Mouse (Mus musculus) gastrocnemius, adult 2 months (tissue): ENCODE data around the gene Tulp1. TPM values are rescaled to one million over a fixed set of nuclear protein-coding genes. Genes with fewer than 3 reads are reported as not detected.
A peak's percentile ranks its signal among the peaks of the same experiment; 100 is the strongest.
"Not testable (repeated sequence)": the region's sequence is repeated elsewhere in the genome, so short reads cannot be mapped to it uniquely, and the experiment has no call there.

Experiments
- DNase-seq: peaks from one replicate; pipeline ENCODE4 v3.0.0; 2022
- H3K27ac ChIP-seq: fragments of 200-600 bp; 2 replicates; pipeline ENCODE4 v1.8.1; 2022; ENCODE audit warnings: mild to moderate bottlenecking
- H3K4me3 ChIP-seq: fragments of 200-600 bp; 2 replicates; pipeline ENCODE4 v1.8.1; 2022; ENCODE audit warnings: mild to moderate bottlenecking, moderate library complexity
- CTCF ChIP-seq: fragments of 200-600 bp; IDR thresholded peaks from 2 replicates; pipeline ENCODE4 v1.8.1; 2022; ENCODE audit warnings: antibody characterized with exemption, mild to moderate bottlenecking, moderate library complexity
- intact Hi-C: fragments of 180-260 bp; cut with DNase I; formaldehyde crosslinking; loops from one replicate; pipeline ENCODE4 v1.15.1; 2025
- total RNA-seq, 2 experiments: library from RNA; stranded (reverse); gene quantifications; 2 replicates each; pipeline ENCODE4 v1.2.3; 2021

Gene Tulp1
- total RNA-seq, 2 experiments from 2014 or later: not detected

- intact Hi-C loops: no loop called here
- Histone ChIP-seq H3K4me3 (peak overlapping the region; percentile 30), H3K27ac (peak overlapping the region; percentile 57)
- DNase-seq: no peak
- no peak for TF ChIP-seq CTCF
These were observed 19.1 kb downstream of the Tulp1 start for GRCm38 (mm10) chr17:28345882-28346281.

DNA sequence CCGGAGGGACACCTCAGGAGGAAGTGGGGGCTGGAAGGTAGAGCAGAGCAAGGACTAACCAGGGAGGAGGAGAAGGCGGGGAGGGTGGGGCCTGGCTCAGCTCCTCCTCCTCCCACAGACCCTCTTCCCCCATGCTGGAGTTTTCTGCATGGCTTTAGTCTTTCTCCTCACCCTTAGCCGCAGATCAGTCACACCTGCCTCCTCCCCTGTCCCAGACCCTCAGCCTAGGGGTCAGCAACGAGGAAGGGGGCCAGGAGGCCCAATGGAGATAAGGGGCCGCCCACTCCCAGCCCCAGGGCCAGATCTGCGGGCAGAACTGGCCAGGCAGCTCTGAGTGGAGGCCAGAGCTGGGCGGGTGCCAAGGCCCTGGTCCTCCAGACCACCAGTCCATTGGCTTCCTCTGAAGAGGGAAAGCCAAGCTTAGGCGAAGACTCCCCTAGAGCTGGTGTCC lies 19.7 kb downstream of the Tulp1 start:
- no peak for TF ChIP-seq CTCF
- intact Hi-C loops: no loop called here
- DNase-seq: no peak
- H3K4me3 ChIP-seq: peak overlapping the region; percentile 30
- H3K27ac ChIP-seq: peak overlapping the region; percentile 57

DNA sequence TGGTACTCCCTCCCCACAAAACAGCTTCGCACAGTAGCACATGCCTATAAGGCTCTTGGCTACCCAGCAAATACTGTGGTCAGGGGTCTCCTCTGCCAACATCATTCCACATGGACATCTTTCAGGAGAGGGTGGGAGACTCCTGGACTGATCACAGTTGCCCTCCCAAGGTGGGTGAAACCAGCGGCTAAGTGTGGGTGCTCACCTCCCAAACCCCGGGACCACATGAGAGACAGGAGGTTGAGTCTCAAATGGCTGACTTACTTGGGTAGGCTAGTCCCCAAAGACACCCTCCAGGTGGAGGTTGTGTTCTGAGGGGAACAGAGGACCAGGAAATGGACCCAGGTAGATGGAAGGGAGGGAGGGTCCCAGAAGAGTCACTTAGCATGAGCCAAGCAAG lies 20.4 kb downstream of the Tulp1 start:
- intact Hi-C loops: no loop called here
- DNase-seq: no peak

DNA sequence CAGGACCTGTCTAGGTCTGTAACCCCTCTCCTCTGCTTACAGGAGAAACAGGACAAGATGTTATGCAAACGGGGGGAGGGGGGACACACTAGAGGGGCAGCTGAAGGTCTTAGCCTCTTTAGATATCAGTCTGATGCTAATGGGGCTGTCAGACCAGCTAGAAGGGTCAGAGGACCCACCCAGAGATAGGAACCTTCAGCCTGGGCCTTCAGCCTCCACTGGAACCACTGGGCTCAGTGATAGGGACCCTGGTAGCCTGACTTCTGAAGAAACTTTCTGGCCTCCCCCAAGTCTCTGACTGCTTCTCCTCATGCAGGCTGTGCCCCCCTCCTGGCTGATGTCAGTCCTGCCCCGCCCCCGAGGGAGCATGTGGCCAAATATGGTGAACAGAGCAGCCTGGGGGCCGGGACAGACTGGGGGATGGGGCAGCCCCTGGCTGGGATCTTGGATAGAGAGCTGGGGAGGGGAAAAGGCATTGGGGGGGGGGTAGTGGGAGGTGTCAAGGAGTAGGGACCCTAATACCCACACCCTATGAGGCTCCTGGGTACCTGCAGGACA lies 20.9 kb downstream of the Tulp1 start:
- intact Hi-C loops: no loop called here
- peak; percentile 45 for DNase-seq

More for the DNA sequence above, 20.4 kb downstream of the Tulp1 start:
- TF ChIP-seq CTCF: no peak
- Histone ChIP-seq H3K4me3 (no peak overlapping the region), H3K27ac (peak overlapping the region; percentile 57)

DNA sequence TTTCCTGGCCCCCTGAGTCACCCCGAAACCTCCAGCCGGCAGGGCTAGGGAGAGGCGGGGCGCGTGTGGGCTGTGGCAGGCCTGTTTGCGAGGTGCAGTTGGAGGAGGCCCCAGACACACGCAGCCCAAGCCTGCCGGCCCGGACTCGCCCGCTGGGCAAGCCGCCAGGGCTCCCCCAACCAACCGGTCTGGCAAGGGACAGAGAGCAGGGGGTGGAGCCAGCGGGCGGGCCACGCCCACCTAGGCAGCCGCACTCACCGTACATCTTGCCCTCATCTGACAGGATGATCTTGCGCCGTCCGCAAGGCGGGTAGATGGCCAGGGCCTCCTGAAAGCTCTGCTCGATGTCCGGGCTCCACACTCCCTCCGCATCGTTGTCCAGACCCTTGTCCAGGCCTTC lies 23.9 kb downstream of the Tulp1 start:
- TF ChIP-seq CTCF: no peak
- Histone ChIP-seq H3K4me3 (peak overlapping the region; percentile 51), H3K27ac (peak overlapping the region; percentile 60)
- peak; percentile 84 for DNase-seq
- intact Hi-C loops: no loop called here

More for the DNA sequence above, 20.9 kb downstream of the Tulp1 start:
- H3K4me3 ChIP-seq: no peak overlapping the region
- no peak for TF ChIP-seq CTCF
- peak overlapping the region; percentile 57 for H3K27ac ChIP-seq

DNA sequence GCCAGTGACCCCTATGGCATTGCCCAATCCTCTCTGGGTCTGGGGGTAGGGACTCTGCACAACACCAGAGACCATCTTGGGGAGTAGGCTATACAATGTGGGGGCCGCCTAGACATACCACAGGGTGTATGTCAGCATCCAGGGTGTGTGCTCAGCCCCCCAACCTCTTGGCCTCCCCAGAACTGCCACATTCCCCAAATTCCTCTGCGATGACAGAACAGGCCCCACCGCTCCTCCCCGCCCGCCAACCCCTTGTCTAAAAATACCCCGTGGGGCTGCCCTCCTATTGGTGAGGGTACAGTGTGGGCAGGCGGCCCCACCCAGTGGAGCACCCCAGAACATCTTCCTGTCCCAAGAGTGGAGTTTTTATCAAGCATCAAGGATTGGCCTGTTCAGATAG lies 24.4 kb downstream of the Tulp1 start:
- no peak for TF ChIP-seq CTCF
- no peak for DNase-seq
- H3K4me3 ChIP-seq: no peak overlapping the region; the same call in 1 of the 2 replicates
- H3K27ac ChIP-seq: peak overlapping the region; percentile 60
- intact Hi-C loops: no loop called here

GRCm38 (mm10) chr17:28337547-28337946 lies 27.5 kb downstream of the Tulp1 start:
- Histone ChIP-seq H3K4me3 (no peak overlapping the region), H3K27ac (no peak overlapping the region)
- DNase-seq: no peak
- TF ChIP-seq CTCF: no peak
- intact Hi-C loops: no loop called here

GRCm38 (mm10) chr17:28335267-28335666 lies 29.8 kb downstream of the Tulp1 start:
- no peak for TF ChIP-seq CTCF
- no peak overlapping the region for H3K27ac ChIP-seq
- H3K4me3 ChIP-seq: no peak overlapping the region
- no peak for DNase-seq
- intact Hi-C loops: no loop called here

DNA sequence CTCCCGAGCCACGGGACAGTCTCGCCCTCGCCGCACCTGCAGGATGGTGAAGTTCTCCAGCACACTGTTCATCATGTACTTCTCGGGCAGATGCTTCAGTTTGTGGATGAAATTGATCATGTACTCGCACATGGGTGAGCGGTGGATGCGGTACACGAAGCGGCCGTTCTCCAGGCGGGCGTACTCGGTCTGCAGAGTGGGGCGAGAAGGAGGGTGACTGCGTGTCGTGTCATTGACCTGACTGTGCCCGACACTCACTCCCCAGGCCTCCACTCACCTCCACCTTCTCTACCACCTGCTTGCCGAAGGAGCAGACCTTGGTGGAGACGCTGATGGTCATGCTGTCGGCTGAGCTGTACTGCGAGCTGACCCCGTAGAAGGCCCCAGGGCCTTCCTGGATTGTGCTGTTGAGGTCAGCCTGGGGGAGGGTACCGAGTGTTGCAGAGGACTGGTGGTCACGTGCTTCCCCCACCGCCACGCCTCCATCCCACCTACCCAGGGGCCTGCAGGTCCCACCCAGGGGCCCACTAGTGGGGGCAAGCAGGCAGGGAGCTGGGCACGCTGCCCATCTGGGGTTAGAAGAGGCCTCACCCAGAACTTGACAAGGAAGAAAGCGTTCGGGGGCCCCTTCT lies 32.0 kb downstream of the Tulp1 start:
- Histone ChIP-seq H3K27ac (no peak overlapping the region), H3K4me3 (no peak overlapping the region)
- intact Hi-C loops: no loop called here
- TF ChIP-seq CTCF: no peak
- DNase-seq: no peak

GRCm38 (mm10) chr17:28332113-28332914 lies 32.7 kb downstream of the Tulp1 start:
- no peak for DNase-seq
- intact Hi-C loops: no loop called here
- Histone ChIP-seq H3K4me3 (no peak overlapping the region), H3K27ac (no peak overlapping the region)
- no peak for TF ChIP-seq CTCF

- DNase-seq: no peak
- no peak for TF ChIP-seq CTCF
- intact Hi-C loops: loop anchor here (2.0 kb wide), 1 partner anchor 19 kb away; the partner anchor contains the start of gene Tead3
- Histone ChIP-seq H3K4me3 (no peak overlapping the region), H3K27ac (no peak overlapping the region)
These were observed 33.5 kb downstream of the Tulp1 start for GRCm38 (mm10) chr17:28331241-28332112.

DNA sequence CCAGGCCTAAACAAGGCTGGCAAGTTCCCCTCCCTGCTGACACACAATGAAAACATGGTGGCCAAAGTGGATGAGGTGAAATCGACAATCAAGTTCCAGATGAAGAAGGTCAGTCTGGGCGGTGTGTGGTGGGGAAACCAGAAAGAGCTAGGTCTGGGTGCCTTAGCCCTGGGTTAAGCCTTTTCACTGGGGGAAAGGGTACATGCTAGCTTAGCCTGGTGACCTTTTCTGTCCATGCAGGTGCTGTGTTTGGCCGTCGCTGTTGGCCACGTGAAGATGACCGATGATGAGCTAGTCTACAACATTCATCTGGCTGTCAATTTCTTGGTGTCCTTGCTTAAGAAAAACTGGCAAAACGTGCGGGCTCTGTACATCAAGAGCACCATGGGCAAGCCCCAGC lies 34.4 kb downstream of the Tulp1 start:
- H3K4me3 ChIP-seq, DNase-seq, H3K27ac ChIP-seq: not testable (repeated sequence)
- intact Hi-C loops: loop anchor here (2.0 kb wide), 1 partner anchor 20 kb away; the partner anchor contains the start of gene Tead3
